Mouse (Mus musculus) brain, adult 10 weeks (tissue): Measurements from ENCODE around the gene Dnajc1. TPM values are rescaled to one million over a fixed set of nuclear protein-coding genes. Genes with fewer than 3 reads are reported as not detected.

ENCODE experiments used
- polyA plus RNA-seq: library from polyadenylated mRNA; stranded (reverse); fragments of 350-450 nt; fragmentation: Illumina TruSeq; extraction: RNeasy Lipid Tissue Mini Kit (QIAGEN cat#74804); gene quantifications from one replicate; pipeline ENCODE4 v1.2.3, GENCODE M21; 2015; ENCODE audit warnings: low read depth, low replicate concordance

The Dnajc1 gene
- polyA plus RNA-seq: 12.4 TPM

DNA sequence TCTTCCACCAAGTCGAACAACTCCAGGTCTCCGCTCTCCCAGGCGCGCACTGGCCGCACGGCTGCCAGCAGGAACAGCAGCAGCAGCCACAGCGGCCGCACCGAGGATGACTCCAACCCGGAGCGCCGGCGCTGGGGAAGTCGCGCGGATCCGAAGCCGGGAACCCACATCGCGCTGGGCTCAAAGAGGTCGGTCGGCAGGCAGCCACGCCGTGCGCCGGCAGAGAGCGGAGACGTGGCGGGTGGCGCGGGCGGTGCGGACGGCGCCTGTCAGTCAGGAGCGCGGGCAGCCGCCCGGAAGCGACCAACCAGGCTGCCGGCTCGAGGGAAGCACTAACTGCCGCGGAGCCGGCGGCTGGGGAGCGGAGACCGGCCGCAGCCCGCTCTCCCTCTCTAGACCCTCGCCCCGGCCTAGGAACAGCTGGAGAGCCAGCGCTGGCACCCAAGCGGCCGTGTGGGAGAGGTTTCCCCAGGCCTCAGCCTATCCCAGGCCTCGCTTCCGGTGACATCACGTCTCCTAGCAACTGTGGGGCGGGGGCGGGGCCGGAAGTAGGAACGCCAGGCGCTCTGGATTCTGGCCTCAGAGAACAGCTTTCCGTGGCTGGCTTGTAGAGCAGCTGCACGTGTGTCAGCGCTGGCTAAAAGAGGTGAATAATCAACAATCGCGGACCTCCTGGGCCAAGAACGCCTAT, at the start of gene Dnajc1:
TSS of gene Dnajc1 (minus strand) at position 500 of the 691 bp plus-strand sequence.

